Mouse (Mus musculus) heart, adult 2 months (tissue): ENCODE measurements around the gene Ppp1r1c. TPM values are rescaled to one million over a fixed set of nuclear protein-coding genes. Genes with fewer than 3 reads are reported as not detected.

Experiments used
- DNase-seq, 2 experiments: peaks; one replicate each; pipeline ENCODE4 v3.0.0; 2021
- H3K27ac ChIP-seq: fragments of 200-600 bp; 2 replicates; pipeline ENCODE4 v1.8.1; 2022
- H3K27me3 ChIP-seq: fragments of 200-500 bp; 2 replicates; pipeline ENCODE4 v1.6.1; 2012; ENCODE audit warnings: mild to moderate bottlenecking, low read length, inconsistent platforms, mixed read lengths; ENCODE audit not compliant: control insufficient read depth, insufficient read depth
- H3K36me3 ChIP-seq: fragments of 200-500 bp; 2 replicates; pipeline ENCODE4 v1.6.1; 2012; ENCODE audit warnings: low read length, inconsistent platforms; ENCODE audit not compliant: control insufficient read depth, insufficient read depth
- H3K4me1 ChIP-seq: fragments of 200-500 bp; 2 replicates; pipeline ENCODE4 v1.6.1; 2011; ENCODE audit warnings: low read length; ENCODE audit not compliant: control insufficient read depth, insufficient read depth
- H3K4me3 ChIP-seq: fragments of 200-600 bp; 2 replicates; pipeline ENCODE4 v1.8.1; 2022
- H3K79me2 ChIP-seq: fragments of 200-500 bp; replicated peaks from 2 replicates; pipeline ENCODE4 v1.6.1; 2012; ENCODE audit warnings: mild to moderate bottlenecking, inconsistent platforms, low read length, moderate library complexity, mixed read lengths; ENCODE audit not compliant: control insufficient read depth, insufficient read depth
- H3K9ac ChIP-seq: fragments of 200-500 bp; 2 replicates; pipeline ENCODE4 v1.6.1; 2012; ENCODE audit warnings: low read depth, mild to moderate bottlenecking, control low read depth, inconsistent platforms, low read length, mixed read lengths
- CTCF ChIP-seq: fragments of 200-600 bp; IDR thresholded peaks from 2 replicates; pipeline ENCODE4 v1.8.1; 2022; ENCODE audit warnings: antibody characterized with exemption, mild to moderate bottlenecking, moderate library complexity
- EP300 ChIP-seq: fragments of 200-500 bp; IDR thresholded peaks from 2 replicates; pipeline ENCODE4 v1.6.1; 2011; ENCODE audit warnings: low read depth, low read length, control low read depth; ENCODE audit not compliant: insufficient read depth
- POLR2A ChIP-seq: fragments of 200-500 bp; IDR thresholded peaks from 2 replicates; pipeline ENCODE4 v1.6.1; 2011; ENCODE audit warnings: mild to moderate bottlenecking, low read depth, low read length, control low read depth; ENCODE audit not compliant: insufficient read depth
- WGBS: fragments of 180-500 bp; shearing (Covaris S2); methylation state at CpG from one replicate; pipeline ENCODE4 v1.1.7; 2018; 5-methylcytosine and 5-hydroxymethylcytosine counted together
- intact Hi-C: fragments of 180-260 bp; cut with DNase I; formaldehyde crosslinking; loops from one replicate; pipeline ENCODE4 v1.15.1; 2025
- long read RNA-seq: library from polyadenylated mRNA; stranded (forward); transcript quantifications from one replicate; pipeline ENCODE4 v2.0.0, GENCODE M21; 2021
- polyA plus RNA-seq: library from polyadenylated mRNA; depleted of rRNA; stranded (reverse); fragments of >200 nt; gene quantifications from 2 replicates; pipeline ENCODE4 v1.2.3, GENCODE M21; 2012; rRNA removed
- total RNA-seq, 2 experiments: library from RNA; stranded (reverse); gene quantifications; 2 replicates each; pipeline ENCODE4 v1.2.3; 2021

The Ppp1r1c gene
- total RNA-seq (under 1 TPM in 1 of 2 experiments, not detected in 1; 0.82 TPM), polyA plus RNA-seq (not detected in 2 replicates)
- long read RNA-seq = 0 reads

DNA sequence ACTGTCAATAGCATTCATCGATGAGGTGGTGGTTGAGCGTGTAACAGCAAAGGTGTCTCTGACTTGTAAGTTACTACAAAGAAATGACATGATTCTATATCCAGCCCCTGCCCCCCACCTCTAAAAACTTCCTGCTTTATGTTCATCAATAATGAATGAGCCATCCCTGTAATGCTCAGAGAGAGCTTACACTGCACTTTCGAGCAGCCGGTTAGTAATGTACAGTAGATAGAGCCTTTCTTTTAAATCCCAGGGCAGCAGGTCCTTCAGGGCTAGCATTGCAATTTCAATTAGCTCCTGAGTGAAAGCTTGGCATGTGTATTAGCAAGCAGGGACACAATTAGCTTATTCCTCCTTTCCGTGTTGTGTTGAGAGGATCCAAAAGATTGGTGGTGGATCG lies at the start of gene Ppp1r1c:
Ppp1r1c (plus strand) TSS at position 206 of the 400 bp plus-strand sequence.
- DNase-seq = no peak
- Histone ChIP-seq H3K27ac (no peak within 1 kb of the TSS), H3K9ac (no peak within 1 kb of the TSS), H3K79me2 (no peaks in the 10 kb centered on the region), H3K4me1 (peaks cover 2% of the 10 kb centered on the region; the same call in 1 of the 2 replicates), H3K27me3 (no peaks in the 10 kb centered on the region), H3K4me3 (no peak within 1 kb of the TSS), H3K36me3 (no peaks in the 10 kb centered on the region)
- WGBS = 80% methylated on average over 6 of the region's 6 CpGs
- intact Hi-C loops = no loop called here
- TF ChIP-seq EP300 (no peak), POLR2A (no peak), CTCF (no peak)

DNA sequence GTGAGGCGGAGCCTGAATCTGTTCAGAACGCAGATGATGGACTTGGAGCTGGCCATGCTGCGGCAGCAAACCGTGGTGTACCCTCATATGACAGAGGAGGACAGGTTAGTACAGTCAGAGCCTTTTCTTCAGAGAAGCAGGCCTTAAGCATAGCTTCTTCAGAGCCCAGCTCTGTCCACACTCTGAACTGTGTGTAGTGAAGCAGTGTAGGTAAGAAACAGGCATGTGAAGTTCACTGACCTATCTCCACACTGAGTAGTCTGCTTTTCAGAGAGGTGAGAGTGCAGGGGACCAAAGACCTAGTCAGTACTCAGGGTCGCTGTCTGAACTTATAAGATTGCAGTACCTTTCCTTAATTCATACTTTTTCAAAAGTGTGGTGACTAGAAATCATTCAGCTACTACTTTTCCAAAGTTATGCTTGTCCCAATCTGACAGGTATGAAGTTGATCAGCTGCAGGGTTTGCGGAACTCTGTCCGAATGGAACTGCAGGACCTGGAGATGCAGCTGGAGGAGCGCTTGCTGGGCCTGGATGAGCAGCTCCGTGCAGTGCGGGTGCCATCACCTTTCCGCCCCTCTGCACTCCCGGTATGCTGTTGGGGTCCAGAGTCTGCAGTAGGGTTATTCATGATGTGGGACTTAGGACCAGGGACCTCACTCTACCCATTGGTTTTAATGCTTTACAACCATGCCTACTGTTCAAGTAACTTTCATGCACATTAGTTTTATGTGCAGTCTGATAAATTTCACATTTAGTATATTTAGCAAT lies 47.0 kb upstream of the Ppp1r1c start:
- WGBS = 97% methylated on average over 12 of the region's 12 CpGs
- Histone ChIP-seq H3K36me3 (peaks cover 31% of the 10 kb centered on the region), H3K9ac (no peak overlapping the region), H3K4me1 (peaks cover 3% of the 10 kb centered on the region), H3K27me3 (no peaks in the 10 kb centered on the region), H3K79me2 (peaks cover 4% of the 10 kb centered on the region; the same call in 1 of the 2 replicates), H3K4me3 (no peak overlapping the region), H3K27ac (no peak overlapping the region)
- no peak for DNase-seq
- intact Hi-C loops = loop anchor here (10.0 kb wide), 1 partner anchor 104 kb away; no protein-coding TSS in a partner anchor
- no peak for TF ChIP-seq CTCF
- TF ChIP-seq EP300 = no peak
- no peak for TF ChIP-seq POLR2A

DNA sequence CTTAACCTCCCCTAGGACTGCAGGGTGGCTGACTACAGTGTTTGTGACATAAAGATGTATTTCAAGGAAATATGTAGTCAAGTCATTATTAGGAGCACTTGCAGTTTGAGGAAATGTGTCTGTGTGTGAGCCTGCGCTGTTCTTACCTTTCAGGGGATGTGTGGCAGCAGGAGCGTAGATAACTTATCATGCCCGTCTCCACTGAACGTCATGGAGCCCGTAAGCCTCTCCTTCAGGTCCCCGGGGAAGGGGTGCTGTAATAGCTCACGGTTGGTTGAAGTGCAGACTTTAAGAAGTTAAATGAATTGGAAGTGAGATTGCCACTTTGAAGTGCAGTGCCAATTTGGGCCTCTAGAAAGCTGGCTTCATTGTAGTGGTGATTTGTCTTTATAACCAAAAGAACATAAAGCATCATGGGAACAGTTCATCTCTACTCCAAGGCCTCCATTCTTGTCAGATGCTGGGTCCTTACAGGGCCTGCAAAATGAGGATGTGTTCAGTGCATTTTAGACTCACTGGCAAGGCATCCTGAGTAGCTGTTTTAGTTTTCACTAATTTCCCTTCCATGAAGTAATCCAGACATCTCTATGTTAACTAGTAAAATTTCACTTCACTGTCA lies 46.0 kb upstream of the Ppp1r1c start:
- TF ChIP-seq CTCF (no peak), POLR2A (no peak), EP300 (no peak)
- H3K36me3 ChIP-seq = peaks cover 32% of the 10 kb centered on the region
- H3K27me3 ChIP-seq = no peaks in the 10 kb centered on the region
- DNase-seq = no peak
- intact Hi-C loops = loop anchor here (10.0 kb wide), 1 partner anchor 103 kb away; no protein-coding TSS in a partner anchor
- no peak overlapping the region for H3K27ac ChIP-seq
- H3K4me1 ChIP-seq = peaks cover 3% of the 10 kb centered on the region
- peaks cover 4% of the 10 kb centered on the region; the same call in 1 of the 2 replicates for H3K79me2 ChIP-seq
- no peak overlapping the region for H3K4me3 ChIP-seq
- 66% methylated on average over 7 of the region's 7 CpGs for WGBS
- no peak overlapping the region for H3K9ac ChIP-seq

DNA sequence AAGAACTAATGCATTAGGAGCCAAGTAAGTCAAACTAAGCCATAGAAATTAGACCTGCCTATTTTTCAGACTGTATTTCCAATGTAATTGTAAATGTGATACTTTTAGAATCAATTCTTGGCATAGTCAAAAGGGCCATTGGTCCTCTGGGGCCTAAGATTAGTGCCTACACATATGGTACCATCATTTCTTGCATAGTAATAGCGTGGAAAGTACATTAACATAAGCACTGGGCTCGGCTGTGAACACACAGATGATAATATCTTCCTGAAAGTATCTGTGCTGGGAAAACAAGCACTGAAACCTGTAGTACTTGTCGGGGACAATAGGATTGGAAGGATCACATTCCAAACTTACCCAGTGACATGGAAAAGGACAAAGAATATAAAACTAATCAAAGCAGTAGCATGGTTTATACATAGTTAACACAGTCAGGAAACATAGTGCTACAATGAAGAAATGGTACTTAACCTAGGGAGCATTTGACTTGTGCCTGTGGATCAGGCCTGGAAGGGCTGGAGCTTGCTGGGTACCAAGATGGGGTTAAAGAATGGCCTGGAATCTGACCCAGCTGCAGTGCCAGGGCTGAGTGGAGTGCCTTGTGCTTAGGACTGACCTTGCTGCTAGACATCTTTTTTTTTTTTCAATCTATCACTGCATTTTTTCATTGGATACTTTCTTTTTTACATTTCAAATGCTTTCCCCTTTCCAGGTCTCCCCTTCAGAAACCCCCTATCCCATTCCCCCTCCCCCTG lies 42.9 kb upstream of the Ppp1r1c start:
- Histone ChIP-seq H3K27me3 (no peaks in the 10 kb centered on the region), H3K27ac (no peak overlapping the region), H3K79me2 (peaks cover 3% of the 10 kb centered on the region; the same call in 1 of the 2 replicates), H3K4me3 (no peak overlapping the region), H3K9ac (no peak overlapping the region), H3K4me1 (peaks cover 3% of the 10 kb centered on the region), H3K36me3 (peaks cover 36% of the 10 kb centered on the region)
- no peak for TF ChIP-seq POLR2A
- TF ChIP-seq EP300 = no peak
- TF ChIP-seq CTCF = no peak
- no peak for DNase-seq
- WGBS = 55% methylated on average over 3 of the region's 3 CpGs
- intact Hi-C loops = loop anchor here (10.0 kb wide), 1 partner anchor 100 kb away; no protein-coding TSS in a partner anchor

DNA sequence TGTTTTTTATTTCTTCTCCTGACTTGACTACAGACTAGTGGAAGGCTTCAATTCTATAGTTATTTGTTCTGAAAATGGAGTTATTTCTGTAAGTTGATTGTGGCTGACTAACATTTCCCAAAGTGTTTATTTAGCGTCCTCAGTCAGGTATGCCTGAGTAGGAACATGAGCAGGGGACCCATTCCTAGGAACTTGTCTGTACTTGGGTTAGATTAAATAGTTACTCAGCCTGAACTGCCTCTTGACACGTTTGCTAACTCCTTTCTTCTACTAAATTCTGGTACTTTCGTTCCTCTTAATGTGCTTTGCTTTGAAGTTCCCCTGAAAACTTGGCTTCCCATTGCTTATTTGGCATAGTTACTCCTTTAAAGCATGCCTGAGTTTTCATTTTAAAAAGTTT lies 42.1 kb upstream of the Ppp1r1c start:
- H3K4me1 ChIP-seq = peaks cover 3% of the 10 kb centered on the region
- no peak overlapping the region for H3K27ac ChIP-seq
- H3K36me3 ChIP-seq = peaks cover 36% of the 10 kb centered on the region
- no peaks in the 10 kb centered on the region for H3K27me3 ChIP-seq
- peaks cover 3% of the 10 kb centered on the region; the same call in 1 of the 2 replicates for H3K79me2 ChIP-seq
- no peak for DNase-seq
- H3K4me3 ChIP-seq = no peak overlapping the region
- TF ChIP-seq EP300 (no peak), POLR2A (no peak), CTCF (no peak)
- H3K9ac ChIP-seq = no peak overlapping the region
- whole genome bisulfite sequencing = 71% methylated on average over 3 of the region's 3 CpGs
- intact Hi-C loops = loop anchor here (10.0 kb wide), 1 partner anchor 99 kb away; no protein-coding TSS in a partner anchor
